Mouse (Mus musculus): Measurements from ENCODE around the gene Afap1l2.

DNA sequence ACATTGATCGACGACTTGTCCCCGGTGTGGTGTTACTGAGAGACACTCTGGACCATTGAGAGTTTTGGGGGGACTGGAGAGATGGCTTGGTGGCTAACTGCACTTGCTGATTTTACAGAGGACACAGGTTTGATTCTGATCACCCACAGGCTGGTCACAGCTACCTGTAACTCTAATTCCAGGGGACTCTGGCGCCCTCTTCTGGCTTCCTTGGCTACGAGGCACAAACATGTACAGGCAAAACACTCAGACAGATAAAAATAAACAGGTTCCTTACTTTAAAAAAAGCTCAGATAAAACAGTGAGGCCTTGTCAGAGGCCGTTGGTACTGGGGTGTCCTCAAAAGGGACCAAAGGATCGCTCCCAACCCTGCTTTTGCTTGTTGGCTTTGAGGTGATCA, 72.3 kb downstream of the Afap1l2 start:
- TF ChIP-seq CTCF (IDR thresholded peaks at IDR 0.05; ENCODE audit: control insufficient read depth, insufficient read depth, insufficient read length) = no peak
- TF ChIP-seq MAX (IDR thresholded peaks at IDR 0.05) = no peak
